Mouse (Mus musculus): ENCODE measurements around the gene Tcaf3.

GRCm38 (mm10) chr6:42540681-42541080 is 56.8 kb downstream of the Tcaf3 start:
- TF ChIP-seq CTCF (IDR thresholded peaks at IDR 0.05; ENCODE audit: insufficient read depth, low read length) (no peak), POLR2A (IDR thresholded peaks at IDR 0.05; ENCODE audit: borderline replicate concordance, extremely low read depth, low read depth, low read length) (no peak)
